9 mouse cellular contexts compared by ENCODE assay signal in the genomic region with DNA sequence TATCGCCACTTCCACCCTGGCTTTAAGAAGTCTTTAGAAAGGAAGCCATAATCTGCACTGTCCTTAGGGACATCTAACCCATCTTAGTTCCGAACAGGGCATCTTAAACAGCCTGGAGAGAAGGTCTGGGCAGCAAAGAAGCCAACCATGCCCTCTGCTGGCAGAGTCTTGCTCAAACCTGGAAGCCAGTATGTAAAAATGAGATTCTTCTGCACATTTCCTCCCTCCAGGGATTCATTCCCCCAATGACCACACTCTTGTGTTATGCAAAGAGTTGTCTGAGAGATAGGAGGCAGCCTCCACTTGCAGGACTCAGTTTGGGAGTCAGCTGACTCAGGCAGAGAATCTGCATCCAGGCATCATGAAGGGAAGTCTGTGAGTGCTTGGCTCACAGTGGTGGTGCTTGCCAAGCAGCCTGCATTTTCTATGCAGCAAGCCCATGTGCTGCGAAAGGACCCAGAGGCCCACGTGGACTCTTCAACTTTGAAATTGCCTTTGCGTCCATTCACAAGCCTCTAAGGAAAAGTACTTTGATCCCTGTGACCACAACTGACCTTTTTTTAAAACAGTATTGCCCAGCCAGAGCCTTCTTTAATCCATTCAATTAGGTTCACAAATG.
A peak's percentile ranks its signal among the peaks of the same experiment; 100 is the strongest.
DNase-seq lines count a peak whose midpoint lies in the region; ATAC-seq lines count a peak whose summit lies in the region.
"Had no signal": no experiment of that assay in that cellular context is flagged by ENCODE, and none has a peak within 500 bp of the region (broad histone marks: within the 10 kb centered on the region; RNA-seq: fewer than 3 reads in every experiment).

No protein-coding gene starts in this region.

- no peak overlapping the region for H3K9ac ChIP-seq in liver, embryonic 16.5 days (ENCODE audit: low read depth, low read length)
- H3K9ac ChIP-seq: neural tube, embryonic 13.5 days had no signal

- no peaks in the 10 kb centered on the region for H3K36me3 ChIP-seq in liver, embryonic 16.5 days (ENCODE audit: control insufficient read depth, insufficient read depth)
- H3K36me3 ChIP-seq: neural tube, embryonic 13.5 days had no signal

- intact Hi-C loops in heart, postnatal 36 days (cut with DNase I): loop anchor here (2.0 to 5.0 kb wide), 2 partner anchors 37 to 128 kb away; a partner anchor contains a TSS

- no peak overlapping the region for H3K27ac ChIP-seq in liver, embryonic 16.5 days (ENCODE audit: low read length)
- H3K27ac ChIP-seq: neural tube, embryonic 13.5 days had no signal

- H3K4me3 ChIP-seq in liver, embryonic 16.5 days (ENCODE audit: low read depth, low read length): no peak overlapping the region
- H3K4me3 ChIP-seq: neural tube, embryonic 13.5 days had no signal

- ATAC-seq in common myeloid progenitor, adult 5-6 weeks (replicated peaks; ENCODE audit: low read depth, poor library complexity, severe bottlenecking): peak; percentile 75
- 0 out of 2 replicates have a peak, but pooled peaks have one; percentile 24 for ATAC-seq in liver, embryonic 16.5 days (ENCODE audit: low read depth)
- ATAC-seq in CD4-positive, CD25-positive, alpha-beta regulatory T cell, adult 4 months: no peak

- H3K4me1 ChIP-seq in liver, embryonic 16.5 days (ENCODE audit: control insufficient read depth, low read depth, low read length): no peaks in the 10 kb centered on the region
- H3K4me1 ChIP-seq: neural tube, embryonic 13.5 days had no signal

- 45% methylated on average over 5 of the region's 5 CpGs for WGBS in liver, embryonic 16.5 days (ENCODE audit: insufficient replicate concordance)

- no peak overlapping the region for H3K4me2 ChIP-seq in liver, embryonic 16.5 days (ENCODE audit: low read depth, low read length)
- H3K4me2 ChIP-seq: neural tube, embryonic 13.5 days had no signal

- H3K27me3 ChIP-seq in liver, embryonic 16.5 days (ENCODE audit: control insufficient read depth, insufficient read depth, low read depth, low read length): no peaks in the 10 kb centered on the region
- H3K27me3 ChIP-seq: neural tube, embryonic 13.5 days had no signal

- DNase-seq in left cerebral cortex, adult 18-20 months (ENCODE audit: low spot score in 2 of 2): peak; percentile 34 to 39
- no peak for DNase-seq in left cerebral cortex, adult 11 months (ENCODE audit: low spot score)
- DNase-seq in Muller cell, postnatal 12 days (ENCODE audit: inconsistent ontology term): peak; percentile 68
- DNase-seq in heart, postnatal 36 days: peak; percentile 65 to 67
- DNase-seq in spleen, postnatal 14 days (ENCODE audit: low spot score in 2 of 2): peak; percentile 13 to 22

- no peaks in the 10 kb centered on the region for H3K9me3 ChIP-seq in liver, embryonic 16.5 days (replicated peaks; ENCODE audit: control insufficient read depth, low read length)
- H3K9me3 ChIP-seq: neural tube, embryonic 13.5 days had no signal
